Mouse (Mus musculus) 3T3-L1 (cell line): ENCODE measurements around the gene Kctd10.

Experiments used
- DNase-seq: peaks from one replicate; pipeline ENCODE4 v3.0.0-alpha.2; 2015; ENCODE audit warnings: low read depth, low spot score

Gene Kctd10

DNA sequence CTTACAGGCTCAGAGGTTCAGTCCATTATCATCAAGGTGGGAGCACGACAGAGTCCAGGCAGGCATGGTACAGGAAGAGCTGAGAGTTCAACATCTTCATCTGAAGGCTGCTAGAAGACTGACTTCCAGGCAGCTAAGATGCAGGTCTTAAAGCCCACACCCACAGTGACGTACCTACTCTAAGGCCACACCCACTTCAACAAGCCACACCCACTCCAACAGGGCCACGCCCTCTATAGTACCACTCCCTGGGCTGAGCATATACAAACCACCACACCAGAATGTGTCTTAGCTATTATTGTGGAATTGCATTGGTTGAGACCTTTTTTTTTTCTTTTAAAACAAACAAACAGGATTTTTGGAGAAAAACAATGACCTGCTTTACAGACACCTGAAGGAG, 34.8 kb downstream of the Kctd10 start:
- no peak for DNase-seq

GRCm38 (mm10) chr5:114343612-114344011, 36.7 kb downstream of the Kctd10 start:
- DNase-seq: no peak

GRCm38 (mm10) chr5:114342996-114343395, 37.3 kb downstream of the Kctd10 start:
- DNase-seq: no peak

- DNase-seq: peak; percentile 91
These were observed 56.4 kb downstream of the Kctd10 start for GRCm38 (mm10) chr5:114323791-114324507.

GRCm38 (mm10) chr5:114323105-114323790, 57.1 kb downstream of the Kctd10 start:
- no peak for DNase-seq
